Mouse (Mus musculus) hindbrain, postnatal 0 days (tissue): Measurements from ENCODE around the gene Depdc7. TPM values are rescaled to one million over a fixed set of nuclear protein-coding genes. Genes with fewer than 3 reads are reported as not detected.

Experiments
- ATAC-seq: fragments of 200-750 bp; cut with Nextera tagmentation; 2 replicates; pipeline ENCODE4 v1.8.0; 2017; ENCODE audit warnings: mild to moderate bottlenecking, moderate TSS enrichment, moderate library complexity
- DNase-seq: peaks from one replicate; pipeline ENCODE4 v3.0.0-alpha.2; 2015; ENCODE audit warnings: low spot score
- H3K27ac ChIP-seq: fragments of 300-500 bp; sonication (generic); 2 replicates; pipeline ENCODE4 v1.5.1; 2014; ENCODE audit warnings: mild to moderate bottlenecking
- H3K27me3 ChIP-seq: fragments of 300-500 bp; sonication (generic); 2 replicates; pipeline ENCODE4 v1.6.1; 2014; ENCODE audit warnings: low read length, mixed read lengths; ENCODE audit not compliant: insufficient read depth
- H3K36me3 ChIP-seq: fragments of 300-500 bp; sonication (generic); 2 replicates; pipeline ENCODE4 v1.6.1; 2014; ENCODE audit warnings: low read length, mixed read lengths; ENCODE audit not compliant: insufficient read depth
- H3K4me1 ChIP-seq: fragments of 300-500 bp; sonication (generic); 2 replicates; pipeline ENCODE4 v1.6.1; 2014; ENCODE audit warnings: antibody characterized with exemption, low read length, mixed read lengths; ENCODE audit not compliant: insufficient read depth
- H3K4me2 ChIP-seq: fragments of 300-500 bp; sonication (generic); 2 replicates; pipeline ENCODE4 v1.6.1; 2014; ENCODE audit warnings: low read depth, mild to moderate bottlenecking, low read length, moderate library complexity, mixed read lengths
- H3K4me3 ChIP-seq: fragments of 300-500 bp; sonication (generic); 2 replicates; pipeline ENCODE4 v1.5.1; 2014; ENCODE audit warnings: low read length
- H3K9ac ChIP-seq: fragments of 300-500 bp; sonication (generic); replicated peaks from 2 replicates; pipeline ENCODE4 v1.6.1; 2014; ENCODE audit warnings: mild to moderate bottlenecking, low read length, moderate library complexity, mixed read lengths
- H3K9me3 ChIP-seq: fragments of 300-500 bp; sonication (generic); 2 replicates; pipeline ENCODE4 v1.6.1; 2016; ENCODE audit warnings: low read length, mixed read lengths
- CTCF ChIP-seq: IDR thresholded peaks from 2 replicates; pipeline ENCODE4 v1.5.1; 2016; ENCODE audit warnings: antibody characterized with exemption, control low read depth, low read depth
- WGBS: fragments of 180-500 bp; shearing (Covaris S2); extraction: QIAGEN DNeasy Blood & Tissue Kit; methylation state at CpG from one replicate; pipeline ENCODE4 v1.1.7; 2014; 5-methylcytosine and 5-hydroxymethylcytosine counted together
- polyA plus RNA-seq: library from polyadenylated mRNA; unstranded; fragments of >200 nt; fragmentation: Nextera tagmentation; extraction: Ambion mirVana; gene quantifications from 2 replicates; pipeline ENCODE4 v1.2.1, GENCODE M21; 2015
- total RNA-seq: library from RNA; depleted of rRNA; stranded (reverse); fragments of >200 nt; gene quantifications from 2 replicates; pipeline ENCODE4 v1.2.3, GENCODE M21; 2014

Gene Depdc7
- total and polyA plus RNA-seq, 2 experiments from 2014 or later, result 0.59 to 1.3 TPM

- Histone ChIP-seq H3K27me3 (no peaks in the 10 kb centered on the region), H3K9ac (no peak overlapping the region), H3K4me2 (no peak overlapping the region), H3K27ac (no peak overlapping the region), H3K4me3 (no peak overlapping the region), H3K9me3 (no peaks in the 10 kb centered on the region), H3K36me3 (no peaks in the 10 kb centered on the region), H3K4me1 (no peaks in the 10 kb centered on the region)
- 85% methylated on average over 2 of the region's 2 CpGs for WGBS
- ATAC-seq (no peak), DNase-seq (no peak)
- TF ChIP-seq CTCF, result no peak
Measured at GRCm38 (mm10) chr2:104717231-104717735, 25.4 kb downstream of the Depdc7 start.

GRCm38 (mm10) chr2:104716279-104716678, 26.4 kb downstream of the Depdc7 start, which contains the start of gene Pin1rt1:
TSS of gene Pin1rt1 (minus strand) at chr2:104716379.
- H3K4me3 ChIP-seq, result no peak within 1 kb of the TSS
- no peak for DNase-seq

GRCm38 (mm10) chr2:104714254-104714691, 28.4 kb downstream of the Depdc7 start:
- no peaks in the 10 kb centered on the region for H3K36me3 ChIP-seq
- H3K9me3 ChIP-seq, result no peaks in the 10 kb centered on the region
- WGBS, result 43% methylated on average over 15 of the region's 15 CpGs
- no peak for ATAC-seq
- H3K4me2 ChIP-seq, result 0 out of 2 replicates have a peak overlapping the region, but pooled peaks have one; percentile 7
- DNase-seq, result no peak
- no peak for TF ChIP-seq CTCF
- H3K27ac ChIP-seq, result no peak overlapping the region
- no peak overlapping the region for H3K9ac ChIP-seq
- no peaks in the 10 kb centered on the region for H3K27me3 ChIP-seq
- H3K4me3 ChIP-seq, result no peak overlapping the region
- H3K4me1 ChIP-seq, result 0 out of 2 replicates have a peak, but pooled peaks cover 5% of the 10 kb centered on the region

More at GRCm38 (mm10) chr2:104716279-104716678, 26.4 kb downstream of the Depdc7 start, which contains the start of gene Pin1rt1:
- Histone ChIP-seq H3K36me3 (no peaks in the 10 kb centered on the region), H3K27me3 (no peaks in the 10 kb centered on the region), H3K4me2 (no peak within 1 kb of the TSS), H3K4me1 (no peaks in the 10 kb centered on the region), H3K9ac (no peak within 1 kb of the TSS), H3K9me3 (no peaks in the 10 kb centered on the region), H3K27ac (no peak within 1 kb of the TSS)
- TF ChIP-seq CTCF, result no peak
- no peak for ATAC-seq
- WGBS, result 93% methylated on average over 4 of the region's 4 CpGs

- no peaks in the 10 kb centered on the region for H3K9me3 ChIP-seq
- no peaks in the 10 kb centered on the region for H3K27me3 ChIP-seq
- peak overlapping the region; percentile 85 for H3K4me3 ChIP-seq
- ATAC-seq (no peak), DNase-seq (no peak)
- H3K36me3 ChIP-seq, result no peaks in the 10 kb centered on the region
- 0 out of 2 replicates have a peak, but pooled peaks cover 5% of the 10 kb centered on the region for H3K4me1 ChIP-seq
- H3K27ac ChIP-seq, result peak overlapping the region; percentile 86
- WGBS, result 1% methylated on average over 7 of the region's 7 CpGs
- no peak for TF ChIP-seq CTCF
- H3K9ac ChIP-seq, result peak overlapping the region; percentile 78
- H3K4me2 ChIP-seq, result peak overlapping the region; percentile 59
Measured at GRCm38 (mm10) chr2:104712486-104712809, 30.2 kb downstream of the Depdc7 start.

GRCm38 (mm10) chr2:104711585-104712485, 30.8 kb downstream of the Depdc7 start, which contains the start of gene Tcp11l1:
TSS of gene Tcp11l1 (minus strand) at chr2:104712169.
- Histone ChIP-seq H3K27me3 (no peaks in the 10 kb centered on the region), H3K27ac (peak within 1 kb of the TSS; percentile 86), H3K4me3 (peak within 1 kb of the TSS; percentile 85), H3K36me3 (no peaks in the 10 kb centered on the region), H3K9me3 (no peaks in the 10 kb centered on the region), H3K9ac (peak within 1 kb of the TSS; percentile 78), H3K4me1 (0 out of 2 replicates have a peak, but pooled peaks cover 5% of the 10 kb centered on the region), H3K4me2 (peak within 1 kb of the TSS; percentile 59)
- DNase-seq (peak; percentile 85), ATAC-seq (peak; percentile 95)
- TF ChIP-seq CTCF, result no peak
- 3% methylated on average over 72 of the region's 99 CpGs for WGBS

GRCm38 (mm10) chr2:104710670-104711370, 31.9 kb downstream of the Depdc7 start:
- Histone ChIP-seq H3K4me3 (peak overlapping the region; percentile 85), H3K27me3 (no peaks in the 10 kb centered on the region), H3K27ac (peak overlapping the region; percentile 86; the same call in 1 of the 2 replicates), H3K9me3 (no peaks in the 10 kb centered on the region), H3K4me2 (peak overlapping the region; percentile 59), H3K36me3 (no peaks in the 10 kb centered on the region), H3K4me1 (0 out of 2 replicates have a peak, but pooled peaks cover 5% of the 10 kb centered on the region), H3K9ac (0 out of 2 replicates have a peak overlapping the region, but pooled peaks have one; percentile 78)
- ATAC-seq (no peak), DNase-seq (no peak)
- 14% methylated on average over 6 of the region's 6 CpGs for WGBS
- no peak for TF ChIP-seq CTCF
